Mouse (Mus musculus): Measurements from ENCODE around the gene Cdkl2.

Cdkl2 gene

GRCm38 (mm10) chr5:91991191-91991937 is 52.3 kb downstream of the Cdkl2 start:
- DNase-seq (ENCODE audit: low spot score) = no peak

GRCm38 (mm10) chr5:91989261-91989660 is 54.4 kb downstream of the Cdkl2 start:
- DNase-seq (ENCODE audit: low spot score) = no peak

- DNase-seq (ENCODE audit: low spot score) = no peak
These were observed 55.9 kb downstream of the Cdkl2 start for GRCm38 (mm10) chr5:91987799-91988198.

DNA sequence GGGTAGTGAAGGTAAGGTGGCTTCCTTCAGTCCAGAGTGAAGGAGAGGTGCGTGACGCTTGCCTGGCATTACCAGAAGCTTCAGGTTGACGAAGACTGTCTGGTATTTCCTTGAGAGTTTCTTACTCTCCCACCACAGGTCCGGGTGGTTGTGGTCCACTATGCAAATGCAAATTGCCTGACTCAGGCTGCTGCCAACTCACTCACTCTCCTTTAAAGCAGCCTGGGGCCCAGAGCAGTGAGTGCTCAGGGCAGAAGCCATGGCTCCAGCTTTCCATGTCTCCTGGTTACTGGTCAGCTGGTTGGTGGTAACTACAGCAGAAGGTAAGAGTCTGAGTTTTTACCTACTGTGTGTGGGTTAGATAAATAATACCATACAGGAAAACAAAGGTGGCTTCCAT is 56.4 kb downstream of the Cdkl2 start, which contains the start of gene Odaph:
Gene Odaph (plus strand): TSS at position 240 of the 400 bp plus-strand sequence.
- DNase-seq (ENCODE audit: low spot score) = no peak

DNA sequence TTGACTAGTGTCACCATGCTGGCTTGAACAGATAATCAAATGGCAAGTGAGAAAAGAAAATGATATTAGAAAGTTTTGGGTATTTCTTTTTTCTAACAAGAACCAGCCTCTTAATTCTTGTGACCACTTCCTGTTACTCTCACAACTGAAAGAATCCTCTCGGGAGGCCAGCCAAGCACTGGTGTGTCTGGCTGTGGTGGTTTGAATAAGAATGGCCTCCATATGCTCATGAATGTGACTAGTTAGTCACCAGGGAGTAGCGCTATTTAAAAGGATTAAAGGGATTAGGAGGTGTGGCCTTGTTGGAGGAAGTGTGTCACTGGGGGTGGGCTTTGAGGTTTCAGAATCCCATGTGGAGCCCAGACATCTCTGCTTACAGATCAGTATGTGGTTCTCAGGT is 58.0 kb downstream of the Cdkl2 start:
- no peak for DNase-seq (ENCODE audit: low spot score)

DNA sequence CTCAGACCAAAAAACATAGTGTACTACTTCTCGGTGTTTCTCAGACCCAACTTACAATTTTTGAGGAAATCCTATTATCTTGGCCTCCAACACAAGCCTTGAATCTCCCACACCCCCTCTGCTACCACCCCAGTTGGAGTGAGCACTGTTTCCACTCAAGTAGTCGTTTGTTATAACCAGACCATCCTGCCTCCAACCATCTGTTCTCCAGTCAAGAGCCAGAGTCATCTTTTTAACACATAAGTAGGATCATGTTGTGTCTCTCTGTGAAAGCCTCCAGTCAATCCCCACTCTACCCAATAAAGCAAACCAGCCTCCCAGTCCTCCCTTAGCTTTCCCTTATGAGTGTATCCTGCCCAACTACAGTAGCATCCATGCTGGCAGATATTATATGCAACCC is 60.2 kb downstream of the Cdkl2 start:
- no peak for DNase-seq (ENCODE audit: low spot score)

DNA sequence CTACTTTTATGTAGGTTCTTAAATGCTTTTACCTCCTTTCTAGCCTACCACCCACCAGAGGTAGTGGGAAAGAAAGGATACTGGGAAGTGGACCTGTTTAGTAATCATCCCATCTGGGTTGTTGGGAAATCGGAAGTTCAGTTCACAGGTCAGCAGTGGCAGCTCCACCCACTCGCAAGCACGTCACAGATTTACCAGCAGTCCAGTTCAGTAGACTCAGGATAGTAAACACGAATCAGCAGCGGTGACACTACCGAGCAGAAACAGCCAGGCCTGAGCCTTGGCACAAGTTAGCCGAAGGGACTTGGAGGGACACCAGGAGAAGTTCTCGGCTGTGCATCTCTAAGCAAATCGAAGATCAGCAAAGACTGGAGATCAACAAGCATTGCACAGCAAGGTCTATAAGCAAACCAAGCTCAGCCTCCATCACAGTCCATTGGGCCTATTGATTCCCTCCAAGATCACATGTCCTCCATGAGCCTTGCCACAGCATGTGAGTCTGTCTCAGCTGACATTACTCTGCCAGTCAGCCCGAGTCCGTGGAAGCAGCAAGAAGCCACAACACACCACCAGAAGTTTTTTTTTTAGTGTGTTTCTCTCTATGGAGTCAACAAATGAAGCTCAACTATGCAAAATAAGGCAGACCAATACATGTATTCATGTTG is 62.4 kb downstream of the Cdkl2 start:
- no peak for DNase-seq (ENCODE audit: low spot score)

DNA sequence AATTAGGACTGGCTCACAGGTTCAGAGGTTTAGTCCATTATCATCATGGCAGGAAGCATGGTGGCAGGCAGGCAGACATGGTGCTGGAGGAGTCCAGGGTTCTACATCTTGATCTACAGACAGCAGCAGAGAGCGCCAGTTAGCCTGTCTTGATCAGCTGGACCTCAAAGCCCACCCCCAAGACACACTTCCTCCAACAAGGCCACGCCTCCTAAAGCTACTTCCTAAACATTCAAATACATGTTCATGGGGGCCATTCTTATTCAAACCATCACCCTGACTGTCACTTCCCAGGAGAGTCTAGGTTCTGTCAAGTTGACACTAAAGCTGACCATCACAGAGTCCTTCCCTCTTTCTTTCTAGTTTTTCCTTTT is 66.3 kb downstream of the Cdkl2 start:
- DNase-seq (ENCODE audit: low spot score) = no peak

- DNase-seq (ENCODE audit: low spot score) = no peak
These were observed 66.9 kb downstream of the Cdkl2 start for GRCm38 (mm10) chr5:91976566-91977396.

- DNase-seq (ENCODE audit: low spot score) = no peak
These were observed 67.9 kb downstream of the Cdkl2 start for GRCm38 (mm10) chr5:91975758-91976157.

DNA sequence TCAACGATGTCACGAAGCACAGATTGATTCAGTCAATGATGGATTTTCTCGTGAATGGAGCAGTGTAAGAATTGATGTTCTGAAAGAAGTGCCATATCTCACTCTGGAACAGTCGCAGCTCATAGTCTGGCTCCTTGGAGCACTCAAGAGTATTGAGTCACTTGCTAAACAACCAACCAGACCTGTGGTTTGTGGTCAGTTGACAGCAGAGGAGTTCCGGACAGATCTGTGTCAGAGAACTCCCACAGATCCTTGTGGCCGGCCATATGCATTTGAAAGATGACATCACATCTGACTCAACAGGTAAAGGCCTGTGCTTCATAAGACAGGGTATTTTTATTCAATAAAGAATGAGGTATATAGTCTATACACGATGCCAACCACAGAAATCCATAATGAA is 69.7 kb downstream of the Cdkl2 start:
- no peak for DNase-seq (ENCODE audit: low spot score)

DNA sequence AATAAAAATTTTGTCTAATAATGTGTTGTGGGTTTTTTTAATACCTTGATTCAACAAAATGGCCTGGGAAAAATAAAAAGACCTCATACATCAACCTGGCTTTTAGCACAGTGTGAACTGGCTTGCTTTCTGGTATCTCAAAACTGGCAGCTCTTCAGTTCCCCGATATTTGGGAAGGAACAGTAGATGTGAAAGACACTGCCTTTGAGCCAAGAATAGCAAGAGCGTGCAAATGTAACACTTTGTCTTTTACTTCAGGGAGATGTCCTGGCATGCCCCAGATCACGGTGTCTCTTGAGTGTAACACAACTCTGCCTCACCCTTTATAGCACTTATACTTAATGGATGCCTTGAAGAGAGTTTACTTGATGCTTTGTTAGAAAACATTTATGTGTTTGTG is 71.6 kb downstream of the Cdkl2 start:
- no peak for DNase-seq (ENCODE audit: low spot score)

- peak; percentile 71 for DNase-seq (ENCODE audit: low spot score)
These were observed 80.8 kb downstream of the Cdkl2 start, which contains the start of gene Rchy1 for GRCm38 (mm10) chr5:91962639-91963440. Gene Rchy1, minus strand, starts transcription at chr5:91963068.

DNA sequence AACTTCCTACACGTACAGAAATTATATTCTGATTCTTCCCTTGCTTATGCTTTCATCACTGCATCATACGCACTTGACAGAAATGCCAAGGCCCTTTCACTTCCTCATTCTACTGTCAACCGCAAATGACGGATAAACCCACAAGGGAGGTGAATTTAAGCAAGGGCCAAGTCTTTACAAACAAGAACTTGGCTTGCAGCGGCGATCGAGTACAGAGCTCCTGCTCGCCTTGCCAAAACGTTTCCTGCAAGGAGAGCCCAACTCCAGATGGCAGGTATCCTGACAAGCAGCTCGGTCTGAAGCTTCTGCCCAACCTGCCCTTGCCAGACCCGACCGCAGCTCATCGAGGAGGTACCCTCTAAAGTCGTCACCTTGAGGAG is 81.4 kb downstream of the Cdkl2 start:
- no peak for DNase-seq (ENCODE audit: low spot score)

- no peak for DNase-seq (ENCODE audit: low spot score)
These were observed 82.3 kb downstream of the Cdkl2 start for GRCm38 (mm10) chr5:91961370-91961769.

- no peak for DNase-seq (ENCODE audit: low spot score)
These were observed 83.0 kb downstream of the Cdkl2 start for GRCm38 (mm10) chr5:91960606-91961254.

- DNase-seq (ENCODE audit: low spot score) = no peak
These were observed 83.7 kb downstream of the Cdkl2 start for GRCm38 (mm10) chr5:91959986-91960385.

DNA sequence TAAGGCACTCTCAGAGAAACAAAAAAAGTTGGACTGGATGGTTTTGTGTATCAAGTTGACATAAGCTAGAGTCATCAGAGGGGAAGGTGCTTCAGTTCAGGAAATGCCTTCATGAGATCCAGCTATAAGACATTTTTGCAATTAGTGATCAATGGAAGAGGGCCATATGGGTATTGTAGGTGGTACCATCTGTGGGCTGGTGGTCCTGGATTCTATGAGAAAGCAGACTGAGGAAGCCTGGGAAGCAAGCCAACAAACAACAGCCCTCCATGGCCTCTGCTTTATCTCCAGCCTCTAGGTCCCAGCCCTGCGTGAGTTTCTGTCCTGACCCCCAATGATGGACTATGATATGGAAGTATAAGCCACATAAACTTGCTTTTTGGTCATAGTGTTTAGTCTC is 84.6 kb downstream of the Cdkl2 start:
- DNase-seq (ENCODE audit: low spot score) = no peak

GRCm38 (mm10) chr5:91956991-91957760 is 86.5 kb downstream of the Cdkl2 start:
- no peak for DNase-seq (ENCODE audit: low spot score)

All from urinary bladder, postnatal 10 days (tissue).